Mouse (Mus musculus): ENCODE measurements around the gene Flnb.

Gene Flnb

GRCm38 (mm10) chr14:7826151-7826937, 8.6 kb downstream of the Flnb start:
- DNase-seq (ENCODE audit: low read depth, low spot score), result no peak

GRCm38 (mm10) chr14:7829181-7829580, 11.4 kb downstream of the Flnb start:
- DNase-seq (ENCODE audit: low read depth, low spot score), result no peak

GRCm38 (mm10) chr14:7831770-7832439, 14.1 kb downstream of the Flnb start:
- no peak for DNase-seq (ENCODE audit: low read depth, low spot score)

GRCm38 (mm10) chr14:7832440-7832783, 14.7 kb downstream of the Flnb start:
- DNase-seq (ENCODE audit: low read depth, low spot score), result no peak

- DNase-seq (ENCODE audit: low read depth, low spot score), result no peak
Observed at GRCm38 (mm10) chr14:7833458-7833857, 15.7 kb downstream of the Flnb start.

- DNase-seq (ENCODE audit: low read depth, low spot score), result no peak
Observed at GRCm38 (mm10) chr14:7838564-7839089, 20.9 kb downstream of the Flnb start.

- no peak for DNase-seq (ENCODE audit: low read depth, low spot score)
Observed at GRCm38 (mm10) chr14:7839950-7840514, 22.3 kb downstream of the Flnb start.

- DNase-seq (ENCODE audit: low read depth, low spot score), result no peak
Observed at GRCm38 (mm10) chr14:7842631-7843332, 25.0 kb downstream of the Flnb start.

GRCm38 (mm10) chr14:7846696-7847095, 28.9 kb downstream of the Flnb start:
- DNase-seq (ENCODE audit: low read depth, low spot score), result no peak

GRCm38 (mm10) chr14:7847746-7848232, 30.0 kb downstream of the Flnb start:
- peak; percentile 54 for DNase-seq (ENCODE audit: low read depth, low spot score)

- no peak for DNase-seq (ENCODE audit: low read depth, low spot score)
Observed at GRCm38 (mm10) chr14:7850913-7851312, 33.2 kb downstream of the Flnb start.

- peak; percentile 91 for DNase-seq (ENCODE audit: low read depth, low spot score)
Observed at GRCm38 (mm10) chr14:7851543-7852065, 33.8 kb downstream of the Flnb start.

- no peak for DNase-seq (ENCODE audit: low read depth, low spot score)
Observed at GRCm38 (mm10) chr14:7853691-7854090, 35.9 kb downstream of the Flnb start.

GRCm38 (mm10) chr14:7854366-7854765, 36.6 kb downstream of the Flnb start:
- DNase-seq (ENCODE audit: low read depth, low spot score), result no peak

GRCm38 (mm10) chr14:7855101-7855500, 37.3 kb downstream of the Flnb start:
- DNase-seq (ENCODE audit: low read depth, low spot score), result no peak

GRCm38 (mm10) chr14:7855501-7855900, 37.7 kb downstream of the Flnb start:
- no peak for DNase-seq (ENCODE audit: low read depth, low spot score)

GRCm38 (mm10) chr14:7856348-7856747, 38.6 kb downstream of the Flnb start:
- no peak for DNase-seq (ENCODE audit: low read depth, low spot score)

- no peak for DNase-seq (ENCODE audit: low read depth, low spot score)
Observed at GRCm38 (mm10) chr14:7857835-7858234, 40.1 kb downstream of the Flnb start.

GRCm38 (mm10) chr14:7858430-7858829, 40.7 kb downstream of the Flnb start:
- no peak for DNase-seq (ENCODE audit: low read depth, low spot score)

GRCm38 (mm10) chr14:7860525-7861154, 42.9 kb downstream of the Flnb start:
- DNase-seq (ENCODE audit: low read depth, low spot score), result no peak

GRCm38 (mm10) chr14:7861275-7861674, 43.5 kb downstream of the Flnb start:
- DNase-seq (ENCODE audit: low read depth, low spot score), result no peak

All from ES-CJ7 (cell line).